Mouse (Mus musculus) liver, postnatal 0 days (tissue): ENCODE measurements around the gene Chn2.

Experiments
- CTCF ChIP-seq: sonication (generic); IDR thresholded peaks from 2 replicates; pipeline ENCODE4 v1.5.1; 2016; ENCODE audit warnings: antibody characterized with exemption, low read depth
- EP300 ChIP-seq: IDR thresholded peaks from 2 replicates; pipeline ENCODE4 v1.6.1; 2016; ENCODE audit warnings: antibody characterized with exemption, low read depth, mild to moderate bottlenecking

DNA sequence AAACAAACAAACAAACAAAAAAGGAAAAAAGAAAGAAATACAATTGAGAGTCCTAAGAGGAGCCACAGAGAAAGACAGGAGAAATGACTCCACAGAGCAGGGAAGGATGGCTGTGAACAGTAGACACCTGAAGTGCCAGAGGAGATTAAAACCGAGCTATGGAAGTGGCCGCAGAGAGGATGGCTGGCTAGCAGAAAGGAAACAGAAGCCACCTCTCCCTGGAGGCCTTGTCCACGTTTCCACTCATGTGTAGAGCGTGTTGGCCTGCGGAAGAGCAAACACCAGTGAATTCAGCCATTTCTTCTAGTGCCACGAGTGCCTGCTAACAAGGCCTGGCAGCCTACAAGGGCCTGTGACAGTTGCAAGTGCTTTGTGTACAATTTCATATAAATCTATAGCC, 75.1 kb downstream of the Chn2 start:
- TF ChIP-seq EP300 (no peak), CTCF (no peak)
